Mouse (Mus musculus) brain, adult 2 months (tissue): Measurements from ENCODE around the gene Ankdd1b.

Source experiments
- DNase-seq: peaks from one replicate; pipeline ENCODE4 v3.0.0; 2011; ENCODE audit warnings: low read depth, low spot score

Gene Ankdd1b

DNA sequence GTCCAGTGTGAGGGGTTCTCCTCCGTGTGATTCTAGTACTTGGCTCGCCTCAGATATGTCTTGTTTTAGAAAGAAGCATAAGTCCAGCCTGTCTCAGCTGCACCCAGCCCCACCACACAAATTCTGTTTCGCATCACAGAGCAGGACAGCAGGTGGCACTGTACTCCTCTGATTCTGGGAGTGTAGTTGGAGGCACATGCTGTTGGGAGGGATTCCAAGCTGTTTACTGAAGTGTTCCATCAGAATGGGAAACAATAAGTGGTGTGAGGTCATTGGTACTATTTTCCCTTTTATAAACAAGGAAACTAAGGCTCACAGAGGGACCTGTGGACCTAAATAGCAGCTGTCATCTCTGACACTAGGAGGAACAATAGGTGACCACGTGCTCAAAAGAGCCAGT is 64.0 kb downstream of the Ankdd1b start:
- peak; percentile 85 for DNase-seq

DNA sequence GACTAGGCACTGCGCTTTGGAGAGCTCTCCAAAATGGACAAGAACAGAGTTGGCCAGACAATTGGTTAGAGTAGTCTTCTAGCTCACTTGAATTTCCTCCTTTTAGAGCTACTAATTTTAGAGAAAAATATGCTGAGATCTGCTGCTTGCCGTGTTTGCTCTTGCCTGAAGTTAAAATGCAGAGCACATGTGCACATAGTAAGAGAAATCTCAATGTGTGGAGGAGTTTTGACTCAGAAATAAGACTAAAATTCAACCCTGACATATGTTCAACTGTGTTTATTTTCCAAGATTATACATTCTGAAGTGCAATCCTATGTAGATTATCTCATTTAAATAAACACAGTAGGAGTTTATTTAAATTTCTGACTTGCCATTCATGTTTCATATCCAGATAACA is 65.5 kb downstream of the Ankdd1b start:
- DNase-seq, result peak; percentile 61

DNA sequence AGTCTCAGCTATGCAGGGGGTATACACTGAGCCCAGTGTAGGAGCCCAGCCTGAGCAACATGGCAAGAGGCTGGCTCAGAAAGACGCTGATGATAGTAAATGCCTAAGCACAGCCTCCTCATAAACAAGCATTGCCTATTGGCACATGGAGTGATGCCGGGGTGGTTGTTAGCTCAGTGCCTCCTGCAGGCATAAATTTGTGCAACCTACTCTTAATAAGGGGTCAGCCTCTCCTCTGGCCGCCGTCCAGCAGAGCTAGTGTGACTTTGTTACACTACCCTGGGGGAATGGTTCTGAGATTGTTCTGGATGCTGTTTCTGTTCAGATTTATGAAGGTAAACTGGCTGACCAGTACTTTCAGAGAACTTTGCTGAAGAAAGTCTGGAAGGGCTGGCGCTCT is 69.7 kb downstream of the Ankdd1b start:
- no peak for DNase-seq

DNA sequence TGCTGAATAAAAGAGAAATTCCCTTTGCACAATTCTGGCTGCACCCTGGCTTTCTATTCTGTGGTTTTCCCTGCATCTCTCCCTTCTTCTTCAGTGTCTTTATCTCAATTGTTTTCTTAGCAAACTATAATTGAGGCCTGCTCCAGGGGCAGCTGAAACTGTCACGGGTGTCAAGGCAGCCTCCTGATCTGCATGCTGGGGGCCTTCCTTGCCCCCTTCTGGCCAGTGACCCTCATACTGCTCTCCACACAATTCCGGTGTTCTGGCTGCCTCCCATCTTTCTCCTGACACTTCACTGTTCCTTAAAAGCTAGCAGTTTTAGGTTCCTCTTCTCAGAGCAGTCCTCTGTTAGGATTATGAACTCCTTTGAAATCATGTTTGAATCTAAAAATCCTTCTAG is 81.7 kb downstream of the Ankdd1b start:
- no peak for DNase-seq

DNA sequence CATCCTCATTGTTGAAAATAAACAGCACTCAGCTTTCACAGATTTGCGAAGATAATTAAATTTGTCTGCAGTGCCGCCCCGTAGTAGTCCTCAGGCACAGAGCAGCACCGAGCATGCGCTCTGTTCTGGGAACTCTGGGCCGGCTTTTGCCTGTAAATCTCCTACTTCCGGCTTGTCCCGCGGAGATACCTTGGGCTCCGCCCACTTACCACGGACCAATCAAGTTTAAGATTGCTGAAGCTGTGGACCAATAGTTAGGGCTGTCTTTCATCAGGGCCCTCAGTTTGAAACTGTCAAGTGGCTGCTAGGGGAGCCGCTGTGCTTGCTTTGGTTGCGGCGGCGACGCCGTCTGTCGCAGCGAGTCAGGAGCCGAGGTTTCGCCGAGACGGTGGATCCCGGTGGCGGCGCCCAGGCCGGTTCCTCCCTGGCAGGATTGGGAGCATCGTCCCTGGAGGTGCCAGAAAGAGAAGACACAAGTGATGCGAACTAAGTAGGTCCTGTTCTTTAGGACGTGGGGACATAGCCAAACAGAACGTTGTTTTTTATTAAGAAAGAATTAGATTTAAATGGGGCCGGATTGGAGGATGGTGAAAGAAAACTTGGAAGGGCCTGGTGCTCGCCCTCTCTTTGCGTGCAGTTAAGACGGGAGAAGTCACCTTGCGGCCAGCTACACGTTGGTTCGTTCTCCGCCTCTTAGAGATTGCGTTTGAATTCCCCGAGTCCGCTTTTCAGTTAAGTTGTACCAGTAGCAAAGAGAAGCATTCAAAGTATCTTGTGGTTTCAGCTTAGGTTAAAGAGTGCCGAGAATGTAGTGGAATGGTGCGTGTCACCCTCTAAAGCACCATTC is 82.7 kb downstream of the Ankdd1b start, which contains the start of gene Poc5:
Gene Poc5 (plus strand): TSS at position 253 of the 847 bp plus-strand sequence.
- peak; percentile 99 for DNase-seq

DNA sequence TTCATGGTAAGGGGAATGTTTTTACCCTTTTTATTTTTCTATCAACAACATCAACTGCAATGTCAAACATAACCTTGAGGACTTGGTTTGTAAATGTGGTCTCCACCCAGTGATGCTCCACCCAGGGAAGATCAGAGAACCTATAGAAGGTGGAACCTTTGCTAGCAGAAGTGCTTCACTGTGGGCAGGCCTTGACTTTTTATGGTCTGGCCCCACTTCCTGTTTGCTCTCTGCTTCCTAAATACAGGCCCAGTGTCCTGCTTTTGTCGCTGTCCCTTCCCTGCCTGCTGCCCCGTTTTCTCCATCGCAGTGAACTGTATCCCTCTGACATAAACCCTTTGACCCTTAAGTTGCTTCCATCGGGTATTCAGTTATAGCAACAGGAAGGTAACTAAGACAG is 93.1 kb downstream of the Ankdd1b start:
- no peak for DNase-seq

DNA sequence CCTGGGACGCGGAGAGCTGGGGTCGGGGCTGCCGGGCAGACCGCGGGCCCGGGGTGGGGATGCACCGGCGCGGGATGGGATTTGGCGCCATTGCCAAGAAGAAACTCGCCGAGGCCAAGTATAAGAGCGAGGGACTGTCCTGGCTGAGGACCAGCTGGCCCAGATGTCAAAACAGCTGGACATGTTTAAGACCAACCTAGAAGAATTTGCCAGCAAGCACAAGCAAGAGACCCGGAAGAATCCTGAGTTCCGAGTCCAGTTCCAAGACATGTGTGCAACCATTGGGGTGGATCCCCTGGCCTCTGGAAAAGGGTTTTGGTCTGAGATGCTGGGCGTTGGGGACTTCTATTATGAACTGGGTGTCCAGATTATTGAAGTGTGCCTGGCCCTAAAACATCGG is 94.1 kb downstream of the Ankdd1b start:
- no peak for DNase-seq

DNA sequence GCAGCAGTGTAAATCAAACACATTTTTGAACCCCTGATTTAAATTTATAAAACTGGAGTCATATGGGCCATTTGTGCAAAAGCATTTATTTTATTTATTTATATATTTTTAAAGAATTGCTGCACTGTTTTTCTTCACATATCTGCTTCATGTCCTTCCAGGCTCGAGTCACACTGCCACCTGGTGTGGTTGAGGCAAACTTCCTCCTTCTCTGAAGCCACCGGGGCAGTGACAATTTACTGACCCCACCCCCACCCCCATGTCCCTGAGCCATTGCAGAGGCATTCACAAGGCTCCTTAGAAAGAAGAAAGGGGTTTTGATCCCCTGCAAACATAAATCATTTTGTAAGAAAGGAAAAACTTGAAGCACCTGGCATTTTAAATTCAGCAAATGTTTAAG is 95.5 kb downstream of the Ankdd1b start:
- peak; percentile 41 for DNase-seq
